Comparison of ENCODE assay signal across 7 mouse cellular contexts in the genomic region with DNA sequence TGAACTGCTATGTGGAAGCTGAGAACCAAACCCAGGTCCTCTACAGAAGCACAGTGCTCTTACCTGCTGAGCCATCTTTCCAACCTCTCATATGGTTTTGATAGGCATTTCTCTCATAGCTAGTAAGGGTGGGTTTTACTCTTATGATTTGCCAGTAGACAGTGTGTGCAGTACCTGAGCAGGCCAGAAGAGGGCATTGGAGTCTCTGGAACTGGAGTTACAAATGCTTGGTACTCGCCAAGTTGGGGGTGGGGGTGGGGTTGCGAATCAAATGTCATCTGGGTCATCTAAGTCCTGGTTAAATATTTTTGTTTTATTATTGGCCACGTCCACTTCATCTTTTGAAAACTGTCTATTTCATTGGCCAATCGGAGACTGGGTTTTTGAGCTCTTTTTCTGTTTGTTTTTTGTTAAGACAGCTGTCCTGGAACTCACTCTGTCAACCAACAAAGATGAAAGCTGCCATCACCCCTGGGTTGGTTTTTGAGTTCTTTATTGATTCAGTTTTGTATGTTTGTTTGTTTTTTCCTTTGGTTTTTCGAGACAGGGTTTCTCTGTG. TPM values are rescaled to one million over a fixed set of nuclear protein-coding genes. Genes with fewer than 3 reads are reported as not detected.
DNase-seq lines count a peak whose midpoint lies in the region; ATAC-seq and TF ChIP-seq lines count a peak whose summit lies in the region.

No protein-coding gene starts in this region.

- H3K27me3 ChIP-seq in G1E (ENCODE audit: insufficient read depth, low read length), result no peaks in the 10 kb centered on the region
- H3K27me3 ChIP-seq in heart, postnatal 0 days (ENCODE audit: control insufficient read depth, insufficient read depth, low read length), result no peaks in the 10 kb centered on the region
- no peaks in the 10 kb centered on the region for H3K27me3 ChIP-seq in liver, embryonic 13.5 days

- H3K36me3 ChIP-seq in G1E (replicated peaks), result peaks cover 48% of the 10 kb centered on the region
- peaks cover 27% of the 10 kb centered on the region for H3K36me3 ChIP-seq in heart, postnatal 0 days (replicated peaks; ENCODE audit: control insufficient read depth, insufficient read depth, low read length)
- H3K36me3 ChIP-seq in liver, embryonic 13.5 days, result peaks cover 42% of the 10 kb centered on the region

- H3K27ac ChIP-seq in heart, postnatal 0 days (ENCODE audit: low read depth), result no peak overlapping the region
- H3K27ac ChIP-seq in liver, embryonic 13.5 days, result no peak overlapping the region

- H3K4me2 ChIP-seq in heart, postnatal 0 days (ENCODE audit: low read depth, low read length), result no peak overlapping the region
- no peak overlapping the region for H3K4me2 ChIP-seq in liver, embryonic 13.5 days

- TF ChIP-seq CTCF in G1E (IDR thresholded peaks at IDR 0.05; ENCODE audit: low read depth, low read length), result peak; percentile 74
- peak; percentile 64 for TF ChIP-seq CTCF in heart, postnatal 0 days (IDR thresholded peaks at IDR 0.05; ENCODE audit: low read depth)

- no peak overlapping the region for H3K4me3 ChIP-seq in G1E (ENCODE audit: low read depth, low read length)
- no peak overlapping the region for H3K4me3 ChIP-seq in heart, postnatal 0 days (ENCODE audit: low read depth, low read length)
- H3K4me3 ChIP-seq in liver, embryonic 13.5 days (replicated peaks), result no peak overlapping the region

- WGBS in heart, postnatal 0 days, result 64% methylated on average over 5 of the region's 5 CpGs
- WGBS in liver, embryonic 13.5 days (ENCODE audit: insufficient replicate concordance), result 44% methylated on average over 5 of the region's 5 CpGs

- no peak for ATAC-seq in G1E (ENCODE audit: extremely low read depth, insufficient number of reproducible peaks, low FRiP score, poor library complexity, severe bottlenecking)
- ATAC-seq in heart, postnatal 0 days (ENCODE audit: insufficient read depth, low read depth), result no peak
- ATAC-seq in liver, embryonic 13.5 days (ENCODE audit: low read depth), result no peak

- H3K9me3 ChIP-seq in G1E (replicated peaks), result no peaks in the 10 kb centered on the region
- H3K9me3 ChIP-seq in heart, postnatal 0 days (replicated peaks; ENCODE audit: control insufficient read depth, low read length), result no peaks in the 10 kb centered on the region
- H3K9me3 ChIP-seq in liver, embryonic 13.5 days (replicated peaks), result no peaks in the 10 kb centered on the region

- no peak for TF ChIP-seq EP300 in heart, postnatal 0 days (IDR thresholded peaks at IDR 0.05; ENCODE audit: low read depth)

- H3K9ac ChIP-seq in heart, postnatal 0 days (replicated peaks; ENCODE audit: low read depth, low read length), result no peak overlapping the region
- no peak overlapping the region for H3K9ac ChIP-seq in liver, embryonic 13.5 days

- DNase-seq in layer of hippocampus, adult 11-12 months (ENCODE audit: low spot score), result peak; percentile 84
- DNase-seq in layer of hippocampus, postnatal 36 days, result no peak
- no peak for DNase-seq in G1E (ENCODE audit: low spot score)
- DNase-seq in adrenal gland, postnatal 36 days, result peak; percentile 78 to 82
- peak; percentile 41 for DNase-seq in heart, postnatal 0 days (ENCODE audit: low spot score)
- DNase-seq in liver, embryonic 13.5 days, result peak; percentile 60
- peak; percentile 53 for DNase-seq in spleen, adult 12 weeks (ENCODE audit: low spot score)

- peaks cover 36% of the 10 kb centered on the region for H3K4me1 ChIP-seq in G1E (ENCODE audit: insufficient read depth, low read depth, low read length)
- 0 out of 2 replicates have a peak, but pooled peaks cover 3% of the 10 kb centered on the region for H3K4me1 ChIP-seq in heart, postnatal 0 days (ENCODE audit: control insufficient read depth, insufficient read depth)
- peaks cover 33% of the 10 kb centered on the region for H3K4me1 ChIP-seq in liver, embryonic 13.5 days (replicated peaks)

RNA-seq across cellular contexts. Expression of a gene that starts 21.9 kb away (rescaled TPM):
- 10 to 100 TPM; 12.2 to 12.7 TPM for total RNA-seq in layer of hippocampus, postnatal 36 days (2021)
- total RNA-seq in G1E (2014; fragmentation: Nextera tagmentation) (29.0 and 30.3 TPM in 2 replicates), G1E (2017) (32.2 and 36.5 TPM in 2 replicates)
- 112 and 117 TPM in 2 replicates for polyA plus RNA-seq in G1E (2012)
- 10 to 100 TPM; 16.3 to 21.9 TPM for total RNA-seq in adrenal gland, postnatal 36 days (2021)
- 5.9 and 16.2 TPM in 2 replicates for total RNA-seq in heart, postnatal 0 days (2014; rRNA removed; ENCODE audit: low replicate concordance)
- polyA plus RNA-seq in heart, postnatal 0 days (2015; fragmentation: Nextera tagmentation; extraction: Ambion mirVana), result 5.5 and 6.8 TPM in 2 replicates
- 5.8 and 6.2 TPM in 2 replicates for polyA plus RNA-seq in liver, embryonic 13.5 days (2015; fragmentation: Nextera tagmentation; extraction: Ambion mirVana)

RNA-seq across cellular contexts. Expression of a gene that starts 22.0 kb away (rescaled TPM):
- 100 to 1,000 TPM; 766 to 814 TPM for total RNA-seq in layer of hippocampus, postnatal 36 days (2021)
- 477 and 495 TPM in 2 replicates for total RNA-seq in G1E (2014; fragmentation: Nextera tagmentation)
- 212 and 267 TPM in 2 replicates for total RNA-seq in G1E (2017)
- polyA plus RNA-seq in G1E (2012), result 28.0 and 92.4 TPM in 2 replicates
- 1,000 to 10,000 TPM; 1,428 to 1,489 TPM for total RNA-seq in adrenal gland, postnatal 36 days (2021)
- 889 and 1,003 TPM in 2 replicates for total RNA-seq in heart, postnatal 0 days (2014; rRNA removed; ENCODE audit: low replicate concordance)
- 742 and 892 TPM in 2 replicates for polyA plus RNA-seq in heart, postnatal 0 days (2015; fragmentation: Nextera tagmentation; extraction: Ambion mirVana)
- 517 and 564 TPM in 2 replicates for polyA plus RNA-seq in liver, embryonic 13.5 days (2015; fragmentation: Nextera tagmentation; extraction: Ambion mirVana)

RNA-seq across cellular contexts. Expression of a gene that starts 22.9 kb away (rescaled TPM):
- not detected for total RNA-seq in layer of hippocampus, postnatal 36 days (2021)
- total RNA-seq in G1E (2014; fragmentation: Nextera tagmentation) (not detected in 2 replicates), G1E (2017) (not detected in 2 replicates)
- polyA plus RNA-seq in G1E (2012), result 0.22 and 0.45 TPM in 2 replicates
- total RNA-seq in adrenal gland, postnatal 36 days (2021), result under 1 TPM; 0.23 to 0.40 TPM
- not detected in 2 replicates for total RNA-seq in heart, postnatal 0 days (2014; rRNA removed; ENCODE audit: low replicate concordance)
- 0.32 and 0.78 TPM in 2 replicates for polyA plus RNA-seq in heart, postnatal 0 days (2015; fragmentation: Nextera tagmentation; extraction: Ambion mirVana)
- polyA plus RNA-seq in liver, embryonic 13.5 days (2015; fragmentation: Nextera tagmentation; extraction: Ambion mirVana), result 0.10 and 0.21 TPM in 2 replicates

RNA-seq across cellular contexts. Expression of a gene that starts 29.3 kb away (rescaled TPM):
- total RNA-seq in layer of hippocampus, postnatal 36 days (2021), result 100 to 1,000 TPM; 105 to 106 TPM
- 76.6 and 83.4 TPM in 2 replicates for total RNA-seq in G1E (2014; fragmentation: Nextera tagmentation)
- total RNA-seq in G1E (2017), result 13.5 and 14.6 TPM in 2 replicates
- polyA plus RNA-seq in G1E (2012), result 50.1 and 51.7 TPM in 2 replicates
- total RNA-seq in adrenal gland, postnatal 36 days (2021), result 10 to 100 TPM; 25.6 to 39.0 TPM
- 27.8 and 41.5 TPM in 2 replicates for total RNA-seq in heart, postnatal 0 days (2014; rRNA removed; ENCODE audit: low replicate concordance)
- polyA plus RNA-seq in heart, postnatal 0 days (2015; fragmentation: Nextera tagmentation; extraction: Ambion mirVana), result 59.2 and 65.8 TPM in 2 replicates
- polyA plus RNA-seq in liver, embryonic 13.5 days (2015; fragmentation: Nextera tagmentation; extraction: Ambion mirVana), result 30.7 and 31.8 TPM in 2 replicates

Comparison
In these comparisons a context has a peak if more than half of its experiments do, and no peak if none do; other contexts are left out.
1. DNase-seq: peak in layer of hippocampus, adult 11-12 months (single experiment), adrenal gland, postnatal 36 days (2 of 2), heart, postnatal 0 days (single experiment), liver, embryonic 13.5 days (single experiment) and spleen, adult 12 weeks (single experiment); none in layer of hippocampus, postnatal 36 days (0 of 2) and G1E (single experiment).